Mouse (Mus musculus): Measurements from ENCODE around the gene Itgb1bp1.

DNA sequence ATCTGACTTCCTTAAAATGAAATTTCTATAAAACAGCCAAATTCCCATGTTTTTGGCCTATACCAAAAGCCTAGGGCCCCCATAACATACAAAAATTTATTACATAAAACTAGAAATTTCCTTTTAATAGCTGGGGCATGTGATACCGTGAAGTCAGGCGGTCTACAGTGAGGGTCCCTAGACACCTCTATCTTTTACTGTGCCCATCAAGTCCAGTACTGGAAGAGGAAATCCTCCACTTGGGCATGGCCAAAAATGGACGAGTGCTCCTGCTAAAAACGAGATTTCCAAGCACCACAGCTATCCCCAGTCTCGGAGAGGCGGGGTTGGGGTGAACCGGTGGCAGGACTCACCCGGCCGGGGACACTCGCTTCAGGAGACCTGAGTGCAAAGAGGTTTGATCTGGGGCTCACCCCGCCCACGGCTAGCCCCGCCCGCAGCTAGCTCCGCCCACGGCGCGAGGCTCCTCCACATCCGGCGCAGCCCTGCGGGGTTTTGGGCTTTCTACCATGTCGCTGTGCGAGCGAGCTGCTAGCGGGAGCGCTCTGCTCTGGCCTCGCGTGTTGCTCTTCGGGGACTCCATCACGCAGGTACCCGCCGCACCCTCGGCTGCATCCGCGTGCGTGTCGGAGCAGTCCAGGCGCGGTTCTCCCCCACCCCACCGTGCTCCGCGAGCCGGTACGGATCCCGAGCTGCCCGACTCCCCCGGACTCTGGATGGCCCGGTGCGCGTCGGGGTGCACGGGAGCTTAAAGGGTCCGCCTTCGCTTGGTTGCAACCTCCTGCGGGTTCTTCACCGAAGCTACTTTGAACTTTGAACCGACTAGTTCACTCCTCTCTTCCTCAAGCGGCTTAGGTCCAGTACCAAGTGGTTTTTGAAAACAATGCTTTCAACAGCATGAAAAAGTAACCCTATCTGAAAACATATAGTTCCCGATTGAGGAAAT is 30.1 kb upstream of the Itgb1bp1 start, which contains the start of gene Iah1:
- TF ChIP-seq CTCF (IDR thresholded peaks at IDR 0.05; ENCODE audit: control insufficient read depth, insufficient read depth, insufficient read length) (no peak), MAX (IDR thresholded peaks at IDR 0.05) (no peak), MYOG (IDR thresholded peaks at IDR 0.05; ENCODE audit: control insufficient read depth, extremely low read depth, insufficient read length) (no peak), USF1 (IDR thresholded peaks at IDR 0.05; ENCODE audit: low read depth) (no peak)

All from C2C12 (cell line).